Mouse (Mus musculus) lung, embryonic 14.5 days (tissue): ENCODE measurements around the gene Cdh12. TPM values are rescaled to one million over a fixed set of nuclear protein-coding genes. Genes with fewer than 3 reads are reported as not detected.
A peak's percentile ranks its signal among the peaks of the same experiment; 100 is the strongest.

Experiments
- ATAC-seq: fragments of 200-750 bp; cut with Nextera tagmentation; 2 replicates; pipeline ENCODE4 v1.8.0; 2017; ENCODE audit warnings: mild to moderate bottlenecking, moderate TSS enrichment, moderate library complexity; ENCODE audit not compliant: insufficient read depth
- DNase-seq: peaks from one replicate; pipeline ENCODE4 v3.0.0-alpha.2; 2015
- H3K27ac ChIP-seq: fragments of 300-500 bp; sonication (generic); 2 replicates; pipeline ENCODE4 v1.5.1; 2014; ENCODE audit warnings: low read depth, mild to moderate bottlenecking, moderate library complexity
- H3K27me3 ChIP-seq: fragments of 300-500 bp; sonication (generic); 2 replicates; pipeline ENCODE4 v1.6.1; 2014; ENCODE audit warnings: low read length, control low read depth; ENCODE audit not compliant: insufficient read depth
- H3K36me3 ChIP-seq: fragments of 300-500 bp; sonication (generic); 2 replicates; pipeline ENCODE4 v1.6.1; 2014; ENCODE audit warnings: control low read depth; ENCODE audit not compliant: insufficient read depth
- H3K4me1 ChIP-seq: fragments of 300-500 bp; sonication (generic); 2 replicates; pipeline ENCODE4 v1.6.1; 2014; ENCODE audit warnings: antibody characterized with exemption, control low read depth; ENCODE audit not compliant: insufficient read depth
- H3K4me2 ChIP-seq: fragments of 300-500 bp; sonication (generic); 2 replicates; pipeline ENCODE4 v1.6.1; 2014; ENCODE audit warnings: mild to moderate bottlenecking
- H3K4me3 ChIP-seq: fragments of 300-500 bp; sonication (generic); 2 replicates; pipeline ENCODE4 v1.5.1; 2014; ENCODE audit warnings: low read depth, low read length
- H3K9ac ChIP-seq: fragments of 300-500 bp; sonication (generic); 2 replicates; pipeline ENCODE4 v1.6.1; 2014
- H3K9me3 ChIP-seq: fragments of 300-500 bp; sonication (generic); 2 replicates; pipeline ENCODE4 v1.6.1; 2016; ENCODE audit warnings: low read depth, low read length, control low read depth
- CTCF ChIP-seq: IDR thresholded peaks from 2 replicates; pipeline ENCODE4 v1.5.1; 2016; ENCODE audit warnings: antibody characterized with exemption, low read depth
- WGBS: fragments of 180-500 bp; shearing (Covaris S2); extraction: QIAGEN DNeasy Blood & Tissue Kit; methylation state at CpG from one replicate; pipeline ENCODE4 v1.1.7; 2014; 5-methylcytosine and 5-hydroxymethylcytosine counted together
- polyA plus RNA-seq: library from polyadenylated mRNA; unstranded; fragments of >200 nt; fragmentation: Nextera tagmentation; extraction: Ambion mirVana; gene quantifications from 2 replicates; pipeline ENCODE4 v1.2.1, GENCODE M21; 2014

Cdh12 gene
- polyA plus RNA-seq, 1 experiment from 2014 or later, result 0.04 TPM

DNA sequence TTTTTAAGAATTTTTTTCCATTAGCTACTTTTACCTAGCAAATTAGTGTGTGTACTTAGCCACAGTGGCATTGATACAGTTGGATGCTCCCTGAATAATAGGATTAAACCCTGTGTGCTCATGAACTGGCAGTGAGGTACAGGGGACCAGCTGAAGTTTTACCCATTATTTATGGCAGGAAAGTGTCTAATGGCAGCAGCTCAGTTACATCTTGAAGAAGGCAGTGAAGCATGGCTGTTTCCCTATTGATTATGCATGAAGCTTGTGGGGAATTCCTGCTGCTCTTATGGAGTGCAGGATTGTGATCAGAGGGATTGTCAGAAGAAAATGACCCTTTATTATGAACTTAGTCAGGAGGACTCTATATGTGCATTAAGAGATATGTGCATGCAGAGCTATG lies 988.9 kb downstream of the Cdh12 start:
- H3K9ac ChIP-seq, result no peak overlapping the region
- no peak overlapping the region for H3K27ac ChIP-seq
- H3K4me3 ChIP-seq, result no peak overlapping the region
- no peak for TF ChIP-seq CTCF
- H3K4me2 ChIP-seq, result no peak overlapping the region
- no peaks in the 10 kb centered on the region for H3K4me1 ChIP-seq
- H3K9me3 ChIP-seq, result no peaks in the 10 kb centered on the region
- no peak for DNase-seq
- H3K27me3 ChIP-seq, result no peaks in the 10 kb centered on the region
- H3K36me3 ChIP-seq, result no peaks in the 10 kb centered on the region
- ATAC-seq, result no peak

- H3K4me3 ChIP-seq, result no peak overlapping the region
- H3K4me1 ChIP-seq, result no peaks in the 10 kb centered on the region
- no peak for TF ChIP-seq CTCF
- 50% methylated on average over 2 of the region's 2 CpGs for WGBS
- H3K9ac ChIP-seq, result no peak overlapping the region
- no peak for ATAC-seq
- H3K4me2 ChIP-seq, result no peak overlapping the region
- no peaks in the 10 kb centered on the region for H3K36me3 ChIP-seq
- H3K27me3 ChIP-seq, result no peaks in the 10 kb centered on the region
- H3K9me3 ChIP-seq, result no peaks in the 10 kb centered on the region
- DNase-seq, result no peak
- H3K27ac ChIP-seq, result no peak overlapping the region
Observed at GRCm38 (mm10) chr15:21458098-21458497, 1009.0 kb downstream of the Cdh12 start.

DNA sequence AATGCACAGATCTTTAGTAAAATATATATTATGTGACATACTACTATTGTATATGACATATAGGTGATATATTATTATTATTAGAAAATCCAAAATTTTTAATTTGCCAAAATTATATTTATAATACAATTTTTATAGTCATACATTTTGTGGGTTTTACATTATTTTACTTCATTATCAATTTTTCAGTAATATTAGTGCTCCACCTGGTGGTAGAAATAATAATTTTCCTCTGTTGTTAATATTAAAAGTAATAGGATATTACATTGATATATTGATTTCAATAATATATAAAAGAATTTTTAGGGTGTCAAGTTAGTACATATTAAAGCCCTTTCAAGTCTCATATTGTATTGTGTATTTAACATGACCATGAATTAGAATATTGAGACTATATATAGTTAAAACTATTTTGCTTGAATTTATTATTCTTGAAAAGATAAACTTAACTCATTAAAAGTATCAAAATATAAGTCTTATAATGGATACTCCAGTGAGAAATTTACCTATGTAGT lies 1070.3 kb downstream of the Cdh12 start:
- DNase-seq (peak; percentile 68), ATAC-seq (no peak)

DNA sequence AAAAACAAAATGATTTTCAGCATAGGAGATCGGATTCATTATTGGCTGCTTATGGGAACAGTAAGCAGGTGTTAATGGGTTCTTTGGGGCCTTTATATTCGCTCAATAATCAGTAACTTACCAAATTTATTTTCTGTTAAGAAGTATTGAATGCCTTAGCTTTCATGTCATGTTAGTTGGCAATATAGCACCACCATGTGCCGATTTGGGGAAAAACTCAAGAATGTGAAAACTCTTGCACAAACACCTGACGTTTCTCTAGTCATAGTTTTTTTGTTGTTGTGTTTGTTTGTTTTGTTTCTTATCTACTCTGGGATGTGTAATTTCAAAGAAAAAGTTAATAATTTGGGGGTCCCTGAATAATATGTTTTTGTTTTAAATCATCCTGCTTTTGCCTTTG lies 1081.7 kb downstream of the Cdh12 start:
- 60% methylated on average over 4 of the region's 4 CpGs for WGBS
- DNase-seq, result no peak

More for the DNA sequence above, 1070.3 kb downstream of the Cdh12 start:
- no peak; the same call in 1 of the 2 replicates for TF ChIP-seq CTCF
- no peak overlapping the region for H3K27ac ChIP-seq
- no peak overlapping the region for H3K9ac ChIP-seq
- H3K9me3 ChIP-seq, result no peaks in the 10 kb centered on the region
- no peak overlapping the region for H3K4me2 ChIP-seq
- H3K27me3 ChIP-seq, result no peaks in the 10 kb centered on the region
- H3K4me3 ChIP-seq, result no peak overlapping the region
- no peaks in the 10 kb centered on the region for H3K4me1 ChIP-seq
- no peaks in the 10 kb centered on the region for H3K36me3 ChIP-seq

DNA sequence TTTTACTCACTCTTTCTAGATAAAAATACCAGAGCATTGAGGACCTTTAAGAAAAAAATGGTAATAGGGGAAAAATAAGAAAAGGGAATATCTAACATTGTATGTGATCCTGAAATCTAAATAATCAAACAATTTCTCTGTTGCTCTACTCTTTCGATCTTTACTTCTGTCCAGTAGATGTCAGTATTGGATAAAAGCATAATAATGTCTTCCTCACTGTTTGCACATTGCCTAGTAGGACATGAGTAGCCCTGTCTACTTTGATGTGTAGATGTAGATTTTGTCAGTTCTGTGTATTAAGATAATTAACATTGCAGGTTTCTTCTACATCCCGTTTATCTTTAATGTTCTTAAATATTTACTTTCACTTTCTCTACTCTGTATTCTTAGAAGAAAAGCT lies 1087.8 kb downstream of the Cdh12 start:
- WGBS, result 45% methylated on average over 2 of the region's 2 CpGs
- Histone ChIP-seq H3K27me3 (no peaks in the 10 kb centered on the region), H3K36me3 (no peaks in the 10 kb centered on the region), H3K4me2 (no peak overlapping the region), H3K27ac (no peak overlapping the region), H3K4me3 (no peak overlapping the region), H3K4me1 (no peaks in the 10 kb centered on the region), H3K9me3 (no peaks in the 10 kb centered on the region), H3K9ac (no peak overlapping the region)
- DNase-seq, result peak; percentile 54
- peak; percentile 47 for TF ChIP-seq CTCF
- ATAC-seq, result no peak

More for the DNA sequence above, 1081.7 kb downstream of the Cdh12 start:
- Histone ChIP-seq H3K4me1 (no peaks in the 10 kb centered on the region), H3K27me3 (no peaks in the 10 kb centered on the region), H3K36me3 (no peaks in the 10 kb centered on the region), H3K4me2 (no peak overlapping the region), H3K9me3 (no peaks in the 10 kb centered on the region), H3K4me3 (no peak overlapping the region), H3K27ac (no peak overlapping the region), H3K9ac (no peak overlapping the region)
- no peak for TF ChIP-seq CTCF
- ATAC-seq, result no peak

GRCm38 (mm10) chr15:21544786-21545185 lies 1095.7 kb downstream of the Cdh12 start:
- 73% methylated on average over 2 of the region's 2 CpGs for WGBS

GRCm38 (mm10) chr15:21555981-21556380 lies 1106.9 kb downstream of the Cdh12 start:
- DNase-seq, result no peak
- no peaks in the 10 kb centered on the region for H3K9me3 ChIP-seq
- no peak overlapping the region for H3K9ac ChIP-seq
- H3K4me2 ChIP-seq, result no peak overlapping the region
- no peak for TF ChIP-seq CTCF
- H3K27ac ChIP-seq, result no peak overlapping the region
- no peak for ATAC-seq
- WGBS, result 88% methylated on average over 4 of the region's 4 CpGs
- no peak overlapping the region for H3K4me3 ChIP-seq
- H3K36me3 ChIP-seq, result no peaks in the 10 kb centered on the region
- no peaks in the 10 kb centered on the region for H3K4me1 ChIP-seq
- no peaks in the 10 kb centered on the region for H3K27me3 ChIP-seq

More at GRCm38 (mm10) chr15:21544786-21545185, 1095.7 kb downstream of the Cdh12 start:
- Histone ChIP-seq H3K27ac (no peak overlapping the region), H3K9ac (no peak overlapping the region), H3K9me3 (no peaks in the 10 kb centered on the region), H3K4me1 (no peaks in the 10 kb centered on the region), H3K27me3 (no peaks in the 10 kb centered on the region), H3K4me2 (no peak overlapping the region), H3K4me3 (no peak overlapping the region), H3K36me3 (no peaks in the 10 kb centered on the region)
- TF ChIP-seq CTCF, result no peak
- ATAC-seq, result no peak
- DNase-seq, result no peak
